Mouse (Mus musculus) urinary bladder, postnatal 4 days (tissue): ENCODE data around the gene Rnf186.
"Not testable (repeated sequence)": the region's sequence is repeated elsewhere in the genome, so short reads cannot be mapped to it uniquely, and the experiment has no call there.

Experiments
- DNase-seq, 2 experiments: peaks; one replicate each; pipeline ENCODE4 v3.0.0; 2021 to 2022; ENCODE audit warnings: low spot score in 2 of 2

Gene Rnf186

GRCm38 (mm10) chr4:138972139-138972826, 5.4 kb downstream of the Rnf186 start:
- DNase-seq, result peak in 1 of 2 experiments; percentile 45

GRCm38 (mm10) chr4:138972827-138973718, 6.2 kb downstream of the Rnf186 start, which contains the start of gene Tmco4:
TSS of gene Tmco4 (plus strand) at chr4:138972888.
- peak; percentile 59 to 71 for DNase-seq

GRCm38 (mm10) chr4:138973719-138974115, 6.8 kb downstream of the Rnf186 start:
- DNase-seq, result no peak

- DNase-seq, result not testable (repeated sequence)
Measured at GRCm38 (mm10) chr4:138974540-138974939, 7.6 kb downstream of the Rnf186 start.

- no peak for DNase-seq
Measured at GRCm38 (mm10) chr4:138975194-138975593, 8.3 kb downstream of the Rnf186 start.

GRCm38 (mm10) chr4:138976046-138976445, 9.1 kb downstream of the Rnf186 start:
- DNase-seq, result no peak

GRCm38 (mm10) chr4:138980021-138980420, 13.1 kb downstream of the Rnf186 start:
- DNase-seq, result no peak

- no peak for DNase-seq
Measured at GRCm38 (mm10) chr4:138980771-138981420, 14.0 kb downstream of the Rnf186 start.

- DNase-seq, result no peak
Measured at GRCm38 (mm10) chr4:138983422-138983821, 16.5 kb downstream of the Rnf186 start.

GRCm38 (mm10) chr4:138984744-138985143, 17.8 kb downstream of the Rnf186 start:
- no peak for DNase-seq

- DNase-seq, result no peak
Measured at GRCm38 (mm10) chr4:138986280-138986679, 19.4 kb downstream of the Rnf186 start.

- DNase-seq, result no peak
Measured at GRCm38 (mm10) chr4:138994389-138994788, 27.5 kb downstream of the Rnf186 start.

GRCm38 (mm10) chr4:138996410-138996809, 29.5 kb downstream of the Rnf186 start:
- no peak for DNase-seq

- no peak for DNase-seq
Measured at GRCm38 (mm10) chr4:138997121-138997520, 30.2 kb downstream of the Rnf186 start.

GRCm38 (mm10) chr4:138998611-138999010, 31.7 kb downstream of the Rnf186 start:
- DNase-seq, result no peak

- DNase-seq, result no peak
Measured at GRCm38 (mm10) chr4:139001026-139001425, 34.1 kb downstream of the Rnf186 start.

GRCm38 (mm10) chr4:139001433-139001832, 34.5 kb downstream of the Rnf186 start:
- DNase-seq, result no peak

- DNase-seq, result no peak
Measured at GRCm38 (mm10) chr4:139004067-139004466, 37.2 kb downstream of the Rnf186 start.

- no peak for DNase-seq
Measured at GRCm38 (mm10) chr4:139005214-139005613, 38.3 kb downstream of the Rnf186 start.

GRCm38 (mm10) chr4:139007353-139007752, 40.4 kb downstream of the Rnf186 start:
- no peak for DNase-seq

- no peak for DNase-seq
Measured at GRCm38 (mm10) chr4:139007981-139008536, 41.1 kb downstream of the Rnf186 start.

- DNase-seq, result no peak
Measured at GRCm38 (mm10) chr4:139011201-139011702, 44.3 kb downstream of the Rnf186 start.
